Mouse (Mus musculus) liver, adult 2 months (tissue): Measurements from ENCODE around the gene Nrarp. TPM values are rescaled to one million over a fixed set of nuclear protein-coding genes. Genes with fewer than 3 reads are reported as not detected.
A peak's percentile ranks its signal among the peaks of the same experiment; 100 is the strongest.

Experiments
- DNase-seq: peaks from one replicate; pipeline ENCODE4 v3.0.0-alpha.2; 2011; ENCODE audit warnings: low read depth, low spot score; ENCODE audit errors: extremely low read depth
- H3K27ac ChIP-seq: fragments of 200-500 bp; replicated peaks from 2 replicates; pipeline ENCODE4 v1.5.1; 2012; ENCODE audit warnings: low read depth, mild to moderate bottlenecking, control low read depth, inconsistent platforms, low read length; ENCODE audit not compliant: insufficient read depth
- H3K27me3 ChIP-seq: fragments of 200-500 bp; 2 replicates; pipeline ENCODE4 v1.6.1; 2012; ENCODE audit warnings: mild to moderate bottlenecking, moderate library complexity, low read length, inconsistent platforms; ENCODE audit not compliant: control insufficient read depth, insufficient read depth
- H3K36me3 ChIP-seq: fragments of 200-500 bp; 2 replicates; pipeline ENCODE4 v1.6.1; 2012; ENCODE audit warnings: low read length, inconsistent platforms; ENCODE audit not compliant: control insufficient read depth, insufficient read depth
- H3K4me1 ChIP-seq: fragments of 200-500 bp; 2 replicates; pipeline ENCODE4 v1.6.1; 2011; ENCODE audit warnings: low read length; ENCODE audit not compliant: control insufficient read depth, insufficient read depth
- H3K4me3 ChIP-seq: fragments of 200-500 bp; 2 replicates; pipeline ENCODE4 v1.5.1; 2011; ENCODE audit warnings: low read depth, mild to moderate bottlenecking, control low read depth, low read length, moderate library complexity; ENCODE audit not compliant: insufficient read depth
- H3K79me2 ChIP-seq: fragments of 200-500 bp; 2 replicates; pipeline ENCODE4 v1.6.1; 2012; ENCODE audit warnings: inconsistent platforms, mild to moderate bottlenecking, low read length, moderate library complexity; ENCODE audit not compliant: control insufficient read depth, insufficient read depth
- H3K9ac ChIP-seq: fragments of 200-500 bp; 2 replicates; pipeline ENCODE4 v1.6.1; 2012; ENCODE audit warnings: low read depth, mild to moderate bottlenecking, control low read depth, inconsistent platforms, low read length
- CTCF ChIP-seq: fragments of 200-500 bp; IDR thresholded peaks from 2 replicates; pipeline ENCODE4 v1.5.1; 2011; ENCODE audit warnings: low read depth, low read length, control low read depth
- POLR2A ChIP-seq: fragments of 200-500 bp; IDR thresholded peaks from 2 replicates; pipeline ENCODE4 v1.6.1; 2011; ENCODE audit warnings: low read length, control low read depth; ENCODE audit not compliant: insufficient read depth; ENCODE audit errors: extremely low read depth
- WGBS: fragments of 180-500 bp; shearing (Covaris S2); methylation state at CpG from one replicate; pipeline ENCODE4 v1.1.7; 2018; 5-methylcytosine and 5-hydroxymethylcytosine counted together
- polyA plus RNA-seq: library from polyadenylated mRNA; depleted of rRNA; stranded (reverse); fragments of >200 nt; gene quantifications from 2 replicates; pipeline ENCODE4 v1.2.3, GENCODE M21; 2012
- total RNA-seq: library from RNA; depleted of rRNA; stranded (reverse); fragments of >200 nt; gene quantifications from 2 replicates; pipeline ENCODE4 v1.2.3, GENCODE M21; 2014

Gene Nrarp
- total and polyA plus RNA-seq, 2 experiments = 0.74 to 1.6 TPM

- H3K27me3 ChIP-seq = no peaks in the 10 kb centered on the region
- TF ChIP-seq POLR2A = no peak
- no peak for TF ChIP-seq CTCF
- no peak within 1 kb of the TSS for H3K4me3 ChIP-seq
- peaks cover 10% of the 10 kb centered on the region for H3K4me1 ChIP-seq
- H3K9ac ChIP-seq = no peak within 1 kb of the TSS
- no peaks in the 10 kb centered on the region for H3K36me3 ChIP-seq
- peaks cover 16% of the 10 kb centered on the region; the same call in 1 of the 2 replicates for H3K79me2 ChIP-seq
- 66% methylated on average over 3 of the region's 3 CpGs for WGBS
- no peak for DNase-seq
- no peak within 1 kb of the TSS for H3K27ac ChIP-seq
These were observed 33.9 kb downstream of the Nrarp start, which contains the start of gene Stpg3 for GRCm38 (mm10) chr2:25214444-25214843. Stpg3 (minus strand) TSS chr2:25214637.

- 70% methylated on average over 2 of the region's 2 CpGs for WGBS
These were observed 37.1 kb downstream of the Nrarp start for GRCm38 (mm10) chr2:25217666-25218065.

GRCm38 (mm10) chr2:25218445-25218844 is 37.9 kb downstream of the Nrarp start, which contains the start of gene Fam166a:
Fam166a (plus strand) TSS chr2:25218745.
- no peaks in the 10 kb centered on the region for H3K4me1 ChIP-seq
- H3K4me3 ChIP-seq = no peak within 1 kb of the TSS
- no peaks in the 10 kb centered on the region for H3K27me3 ChIP-seq
- DNase-seq = no peak
- no peak within 1 kb of the TSS for H3K27ac ChIP-seq
- H3K79me2 ChIP-seq = no peaks in the 10 kb centered on the region
- no peak within 1 kb of the TSS for H3K9ac ChIP-seq
- H3K36me3 ChIP-seq = no peaks in the 10 kb centered on the region; the same call in 1 of the 2 replicates
- no peak for TF ChIP-seq CTCF
- no peak for TF ChIP-seq POLR2A

More at GRCm38 (mm10) chr2:25217666-25218065, 37.1 kb downstream of the Nrarp start:
- TF ChIP-seq POLR2A = no peak
- TF ChIP-seq CTCF = no peak
- no peak for DNase-seq
- no peaks in the 10 kb centered on the region; the same call in 1 of the 2 replicates for H3K36me3 ChIP-seq
- H3K27ac ChIP-seq = no peak overlapping the region
- H3K9ac ChIP-seq = no peak overlapping the region
- H3K79me2 ChIP-seq = no peaks in the 10 kb centered on the region
- no peak overlapping the region for H3K4me3 ChIP-seq
- no peaks in the 10 kb centered on the region for H3K4me1 ChIP-seq
- no peaks in the 10 kb centered on the region for H3K27me3 ChIP-seq

GRCm38 (mm10) chr2:25221331-25221772 is 40.8 kb downstream of the Nrarp start:
- Histone ChIP-seq H3K36me3 (no peaks in the 10 kb centered on the region; the same call in 1 of the 2 replicates), H3K79me2 (no peaks in the 10 kb centered on the region; the same call in 1 of the 2 replicates), H3K4me1 (no peaks in the 10 kb centered on the region), H3K27ac (no peak overlapping the region), H3K4me3 (no peak overlapping the region), H3K9ac (no peak overlapping the region), H3K27me3 (no peaks in the 10 kb centered on the region)
- WGBS = 78% methylated on average over 5 of the region's 5 CpGs
- TF ChIP-seq POLR2A (no peak), CTCF (no peak)
- no peak for DNase-seq

GRCm38 (mm10) chr2:25223681-25224491 is 43.3 kb downstream of the Nrarp start:
- under 1% methylated on average over 51 of the region's 53 CpGs for WGBS
- Histone ChIP-seq H3K36me3 (no peaks in the 10 kb centered on the region; the same call in 1 of the 2 replicates), H3K27ac (peak overlapping the region; percentile 83), H3K9ac (peak overlapping the region; percentile 89), H3K4me3 (peak overlapping the region; percentile 78), H3K79me2 (no peaks in the 10 kb centered on the region; the same call in 1 of the 2 replicates), H3K4me1 (no peaks in the 10 kb centered on the region), H3K27me3 (no peaks in the 10 kb centered on the region)
- DNase-seq = peak; percentile 67
- TF ChIP-seq POLR2A (no peak), CTCF (no peak)

GRCm38 (mm10) chr2:25224492-25224765 is 43.9 kb downstream of the Nrarp start, which contains the start of gene Tubb4b:
Tubb4b (minus strand) TSS chr2:25224702.
- no peaks in the 10 kb centered on the region for H3K4me1 ChIP-seq
- TF ChIP-seq CTCF = peak; percentile 34; the same call in 1 of the 2 replicates
- TF ChIP-seq POLR2A = peak; percentile 99

More at GRCm38 (mm10) chr2:25224492-25224765, 43.9 kb downstream of the Nrarp start, which contains the start of gene Tubb4b:
- Histone ChIP-seq H3K27me3 (no peaks in the 10 kb centered on the region), H3K36me3 (no peaks in the 10 kb centered on the region; the same call in 1 of the 2 replicates), H3K79me2 (no peaks in the 10 kb centered on the region; the same call in 1 of the 2 replicates), H3K27ac (peak within 1 kb of the TSS; percentile 88), H3K9ac (peak within 1 kb of the TSS; percentile 89), H3K4me3 (peak within 1 kb of the TSS; percentile 78)
- no peak for DNase-seq
- under 1% methylated on average over 17 of the region's 17 CpGs for WGBS
